Mouse (Mus musculus): ENCODE data around the gene Tmem14c.

- no peak for TF ChIP-seq POLR2A (IDR thresholded peaks at IDR 0.05; ENCODE audit: low read depth, low read length)
- TF ChIP-seq CTCF (conservative IDR thresholded peaks at IDR 0.05; ENCODE audit: insufficient read depth, insufficient read length, low read depth, low read length), result no peak
These were observed 30.0 kb upstream of the Tmem14c start for GRCm38 (mm10) chr13:40986081-40986480.

All from kidney, adult 2 months (tissue).